Mouse (Mus musculus) midbrain, embryonic 14.5 days (tissue): ENCODE results near the gene Mto1. TPM values are rescaled to one million over a fixed set of nuclear protein-coding genes. Genes with fewer than 3 reads are reported as not detected.

Experiments
- ATAC-seq: fragments of 200-750 bp; cut with Nextera tagmentation; 2 replicates; pipeline ENCODE4 v1.8.0; 2017; ENCODE audit warnings: moderate number of reproducible peaks, moderate library complexity; ENCODE audit not compliant: low FRiP score, low TSS enrichment
- DNase-seq: peaks from one replicate; pipeline ENCODE4 v3.0.0-alpha.2; 2015
- H3K27ac ChIP-seq: fragments of 300-500 bp; sonication (generic); replicated peaks from 2 replicates; pipeline ENCODE4 v1.5.1; 2014; ENCODE audit warnings: mild to moderate bottlenecking, low read depth, low read length, moderate library complexity
- H3K27me3 ChIP-seq: fragments of 300-500 bp; sonication (generic); 2 replicates; pipeline ENCODE4 v1.6.1; 2014; ENCODE audit warnings: low read length, control low read depth, mixed read lengths; ENCODE audit not compliant: control insufficient read depth, insufficient read depth
- H3K36me3 ChIP-seq: fragments of 300-500 bp; sonication (generic); 2 replicates; pipeline ENCODE4 v1.6.1; 2014; ENCODE audit warnings: low read length, control low read depth; ENCODE audit not compliant: control insufficient read depth, insufficient read depth
- H3K4me1 ChIP-seq: fragments of 300-500 bp; sonication (generic); 2 replicates; pipeline ENCODE4 v1.6.1; 2014; ENCODE audit warnings: mild to moderate bottlenecking, antibody characterized with exemption, low read length, control low read depth; ENCODE audit not compliant: control insufficient read depth, insufficient read depth
- H3K4me2 ChIP-seq: fragments of 300-500 bp; sonication (generic); 2 replicates; pipeline ENCODE4 v1.6.1; 2014; ENCODE audit warnings: mild to moderate bottlenecking, low read length, moderate library complexity
- H3K4me3 ChIP-seq: fragments of 300-500 bp; sonication (generic); replicated peaks from 2 replicates; pipeline ENCODE4 v1.5.1; 2014; ENCODE audit warnings: low read depth, low read length
- H3K9ac ChIP-seq: fragments of 300-500 bp; sonication (generic); replicated peaks from 2 replicates; pipeline ENCODE4 v1.6.1; 2014; ENCODE audit warnings: mild to moderate bottlenecking, low read length, moderate library complexity
- H3K9me3 ChIP-seq: fragments of 300-500 bp; sonication (generic); 2 replicates; pipeline ENCODE4 v1.6.1; 2016; ENCODE audit warnings: low read length, control low read depth, mixed read lengths; ENCODE audit not compliant: control insufficient read depth
- WGBS: fragments of 180-500 bp; shearing (Covaris S2); extraction: QIAGEN DNeasy Blood & Tissue Kit; methylation state at CpG from one replicate; pipeline ENCODE4 v1.1.7; 2014; 5-methylcytosine and 5-hydroxymethylcytosine counted together
- polyA plus RNA-seq: library from polyadenylated mRNA; unstranded; fragments of >200 nt; fragmentation: Nextera tagmentation; extraction: Ambion mirVana; gene quantifications from 2 replicates; pipeline ENCODE4 v1.2.1, GENCODE M21; 2014

Mto1 gene
- polyA plus RNA-seq, 1 experiment from 2014 or later = 27.4 TPM

DNA sequence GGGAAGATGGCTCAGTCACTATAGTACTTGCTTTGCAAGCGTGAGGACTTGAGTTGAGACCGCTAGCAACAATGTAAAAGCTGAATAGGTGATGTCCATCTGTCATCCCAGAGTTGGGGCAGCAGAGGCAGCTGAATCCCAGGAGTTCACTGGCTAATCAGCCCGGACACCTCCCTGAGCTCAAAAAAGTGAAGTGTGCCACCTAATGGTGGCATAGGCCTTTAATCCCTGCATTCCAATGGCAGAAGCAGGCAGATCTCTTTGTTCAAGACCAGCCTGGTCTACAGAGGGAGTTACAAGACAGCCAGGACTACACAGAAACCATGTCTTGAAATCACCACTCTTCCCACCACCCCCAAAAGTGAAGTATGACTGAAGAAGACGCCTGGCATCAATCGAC, 15.5 kb upstream of the Mto1 start:
- DNase-seq (no peak), ATAC-seq (no peak)
- Histone ChIP-seq H3K36me3 (no peaks in the 10 kb centered on the region), H3K4me2 (no peak overlapping the region), H3K4me1 (no peaks in the 10 kb centered on the region), H3K4me3 (no peak overlapping the region), H3K9me3 (no peaks in the 10 kb centered on the region), H3K9ac (no peak overlapping the region), H3K27ac (no peak overlapping the region), H3K27me3 (no peaks in the 10 kb centered on the region)
- WGBS = 89% methylated on average over 5 of the region's 5 CpGs

DNA sequence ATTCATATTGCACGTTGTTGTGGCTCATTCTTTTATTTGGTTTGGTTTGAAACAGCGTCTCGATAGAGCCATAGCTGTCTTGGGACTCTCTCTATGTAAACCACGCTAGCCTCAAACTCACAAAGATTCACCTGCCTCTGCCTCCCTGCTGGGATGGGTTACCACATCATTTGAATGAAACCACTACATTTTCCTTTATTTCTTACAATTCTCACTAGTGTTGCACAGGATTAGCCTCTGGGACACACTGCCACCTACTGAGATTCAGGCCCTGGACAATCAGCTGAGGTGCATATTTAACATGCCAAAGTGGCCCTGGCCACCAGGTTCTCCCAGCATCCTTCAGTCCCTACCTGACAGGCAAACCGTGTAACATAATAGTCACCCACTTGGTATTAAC, 8.6 kb upstream of the Mto1 start:
- ATAC-seq (no peak), DNase-seq (no peak)
- Histone ChIP-seq H3K36me3 (no peaks in the 10 kb centered on the region), H3K27me3 (peaks cover 51% of the 10 kb centered on the region), H3K4me3 (no peak overlapping the region), H3K9ac (no peak overlapping the region), H3K27ac (no peak overlapping the region), H3K4me1 (peaks cover 7% of the 10 kb centered on the region), H3K4me2 (no peak overlapping the region), H3K9me3 (no peaks in the 10 kb centered on the region)
- 67% methylated on average over 5 of the region's 5 CpGs for WGBS

DNA sequence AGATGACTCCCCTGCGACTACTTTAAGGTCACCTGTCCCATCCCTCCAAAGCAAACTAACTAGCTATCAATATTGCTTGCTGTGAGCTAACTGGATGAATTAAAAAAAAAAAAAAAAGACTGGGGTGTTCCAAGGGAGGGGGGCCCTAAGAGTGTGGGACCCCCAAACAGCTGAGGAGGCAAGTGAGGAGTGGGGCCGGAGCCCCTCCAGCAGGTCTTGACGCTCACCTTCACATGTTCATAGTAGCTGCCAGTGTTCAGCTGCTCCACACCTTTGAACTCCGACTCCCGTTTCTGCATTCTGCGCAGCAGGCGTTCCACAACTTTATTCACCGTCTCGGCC, 5.8 kb upstream of the Mto1 start:
- H3K9me3 ChIP-seq = no peaks in the 10 kb centered on the region
- no peak for DNase-seq
- H3K27me3 ChIP-seq = peaks cover 64% of the 10 kb centered on the region
- no peak overlapping the region; the same call in 1 of the 2 replicates for H3K9ac ChIP-seq
- H3K4me1 ChIP-seq = peaks cover 7% of the 10 kb centered on the region
- no peaks in the 10 kb centered on the region for H3K36me3 ChIP-seq
- no peak overlapping the region for H3K27ac ChIP-seq
- H3K4me2 ChIP-seq = peak overlapping the region; percentile 58
- H3K4me3 ChIP-seq = peak overlapping the region; percentile 37
- WGBS = 3% methylated on average over 9 of the region's 9 CpGs
- ATAC-seq = no peak

DNA sequence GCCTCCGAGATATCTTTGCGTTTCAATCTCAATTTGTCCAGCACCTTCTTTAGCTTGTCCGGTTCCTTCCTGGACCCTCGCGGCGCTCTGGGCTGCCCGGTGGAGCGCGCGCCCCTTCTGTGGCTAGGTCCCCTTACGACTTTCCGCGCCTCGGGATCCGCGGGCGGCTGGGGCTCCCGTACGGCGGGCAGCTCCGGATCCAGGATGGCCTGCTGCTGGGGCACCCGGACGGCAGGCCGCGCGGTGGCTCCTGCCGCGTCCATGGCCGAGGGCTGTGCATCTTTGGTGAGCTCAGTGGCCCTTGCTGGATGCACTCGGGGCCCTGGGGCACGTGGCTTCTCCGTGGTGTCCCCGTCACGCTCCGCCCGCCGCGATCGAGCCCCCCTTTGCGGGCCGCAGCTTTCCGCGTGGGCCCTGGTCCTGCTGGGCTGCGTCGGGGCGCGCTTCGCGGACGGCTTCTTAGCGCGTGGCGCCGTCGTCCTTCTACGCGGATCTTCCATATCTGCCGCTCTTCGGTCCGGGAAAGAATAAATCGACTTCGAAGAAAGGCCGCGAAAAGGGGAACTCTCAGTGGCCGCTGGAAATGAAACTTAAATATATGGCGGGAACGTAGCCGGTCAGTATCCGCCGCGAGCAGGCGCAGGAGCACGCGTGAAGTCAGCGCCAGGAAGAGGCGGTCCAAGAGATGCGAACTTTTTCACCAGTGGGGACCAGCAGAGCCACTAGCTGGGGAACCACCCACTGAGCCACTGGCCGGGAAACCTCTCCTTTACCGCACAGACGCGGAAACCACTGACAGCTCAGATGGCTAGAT, 5.2 kb upstream of the Mto1 start, which contains the start of gene Cgas:
Gene Cgas (minus strand): TSS at position 659 of the 814 bp plus-strand sequence.
- DNase-seq (peak; percentile 51), ATAC-seq (no peak; the same call in 1 of the 2 replicates)
- H3K4me1 ChIP-seq = peaks cover 7% of the 10 kb centered on the region
- H3K36me3 ChIP-seq = no peaks in the 10 kb centered on the region
- H3K9me3 ChIP-seq = no peaks in the 10 kb centered on the region
- H3K4me2 ChIP-seq = peak within 1 kb of the TSS; percentile 58
- H3K9ac ChIP-seq = peak within 1 kb of the TSS; percentile 37; the same call in 1 of the 2 replicates
- H3K27ac ChIP-seq = no peak within 1 kb of the TSS
- peak within 1 kb of the TSS; percentile 37 for H3K4me3 ChIP-seq
- WGBS = 1% methylated on average over 81 of the region's 81 CpGs
- H3K27me3 ChIP-seq = peaks cover 64% of the 10 kb centered on the region

DNA sequence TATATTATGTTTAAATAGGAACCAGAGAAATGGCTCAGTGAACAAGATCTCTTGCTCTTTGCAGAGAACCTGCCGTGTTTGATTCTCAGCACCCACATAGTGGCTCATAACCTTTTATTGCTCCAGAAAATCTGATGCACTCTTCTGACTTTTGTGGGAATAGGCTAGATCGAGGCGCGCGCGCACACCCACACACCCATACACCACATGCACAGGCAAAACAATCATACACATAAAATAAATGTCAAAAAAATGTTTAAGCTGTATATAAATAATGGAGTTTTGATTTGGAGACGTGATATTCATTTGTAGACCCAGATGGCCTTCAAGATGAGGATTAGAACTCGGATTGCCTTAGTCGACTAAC, 419 bp upstream of the Mto1 start:
- H3K27ac ChIP-seq = no peak overlapping the region
- WGBS = 29% methylated on average over 9 of the region's 9 CpGs
- H3K4me1 ChIP-seq = peaks cover 12% of the 10 kb centered on the region
- DNase-seq = no peak
- H3K4me3 ChIP-seq = peak overlapping the region; percentile 94
- H3K36me3 ChIP-seq = peaks cover 20% of the 10 kb centered on the region
- peak overlapping the region; percentile 59 for H3K4me2 ChIP-seq
- H3K9ac ChIP-seq = peak overlapping the region; percentile 32; the same call in 1 of the 2 replicates
- H3K9me3 ChIP-seq = no peaks in the 10 kb centered on the region
- H3K27me3 ChIP-seq = peaks cover 32% of the 10 kb centered on the region
- ATAC-seq = peak; percentile 9; the same call in 1 of the 2 replicates

DNA sequence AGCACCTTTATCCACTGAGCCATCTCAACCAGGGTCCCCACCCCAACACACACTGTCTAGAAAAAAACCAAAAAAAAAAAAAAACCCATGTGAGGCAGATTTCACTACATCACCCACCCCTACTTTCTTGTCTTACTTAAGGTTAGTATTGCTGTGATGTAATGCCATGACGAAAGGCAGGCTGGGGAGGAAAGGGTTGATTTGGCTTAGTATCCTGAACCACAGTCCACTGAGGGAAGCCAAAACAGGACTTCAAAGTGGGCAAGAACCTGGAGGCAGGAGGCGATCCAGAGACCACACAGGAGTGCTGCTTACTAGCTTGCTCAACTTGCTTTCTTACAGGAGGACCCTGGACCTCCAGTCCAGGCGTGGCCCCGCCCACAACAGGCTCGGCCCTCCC, 2.4 kb downstream of the Mto1 start:
- WGBS = 83% methylated on average over 5 of the region's 5 CpGs
- Histone ChIP-seq H3K9ac (no peak overlapping the region), H3K27me3 (peaks cover 6% of the 10 kb centered on the region; the same call in 1 of the 2 replicates), H3K4me1 (peaks cover 9% of the 10 kb centered on the region), H3K4me2 (no peak overlapping the region), H3K36me3 (peaks cover 40% of the 10 kb centered on the region), H3K27ac (no peak overlapping the region), H3K4me3 (no peak overlapping the region), H3K9me3 (no peaks in the 10 kb centered on the region)
- DNase-seq = no peak
- no peak for ATAC-seq

DNA sequence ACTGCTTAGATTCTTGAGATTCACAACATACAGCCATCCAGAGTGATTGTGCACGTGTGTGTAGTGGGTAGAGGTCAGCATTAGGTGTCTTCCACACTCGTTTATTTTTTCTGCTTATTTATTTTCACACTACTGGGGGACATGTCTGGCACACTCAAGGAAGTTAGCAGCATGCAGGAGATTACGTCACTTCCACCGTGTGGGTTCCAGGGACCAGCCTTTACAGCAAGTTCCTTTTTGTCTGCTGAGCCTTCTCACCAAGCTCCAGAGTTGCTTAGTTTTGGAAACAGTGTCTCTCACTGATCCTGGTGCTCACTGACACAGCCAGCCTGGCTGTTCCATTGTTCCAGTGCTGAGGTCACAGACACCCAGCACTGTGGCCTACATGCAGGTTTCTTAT, 3.4 kb downstream of the Mto1 start:
- peaks cover 9% of the 10 kb centered on the region for H3K4me1 ChIP-seq
- WGBS = 87% methylated on average over 4 of the region's 4 CpGs

DNA sequence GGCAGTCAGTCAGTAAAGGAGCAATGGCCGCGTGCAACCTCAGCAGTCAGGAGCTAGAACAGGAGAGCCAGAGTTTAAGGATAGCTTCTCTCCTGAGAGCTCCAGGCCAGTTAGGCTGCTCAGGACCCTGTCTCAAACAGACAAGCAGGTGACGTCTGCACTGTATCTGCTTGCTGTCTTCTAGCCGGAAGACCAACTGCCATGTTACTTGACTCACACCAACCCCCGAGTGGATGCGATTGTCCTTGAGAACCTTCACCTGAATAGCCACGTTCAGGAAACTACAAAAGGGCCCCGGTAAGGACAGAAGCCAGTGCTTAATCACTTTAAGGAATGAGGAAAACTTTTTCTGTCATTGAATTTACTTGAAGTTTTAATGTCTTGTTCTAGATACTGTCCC, 9.0 kb downstream of the Mto1 start:
- H3K4me3 ChIP-seq = no peak overlapping the region
- no peak overlapping the region for H3K27ac ChIP-seq
- peaks cover 59% of the 10 kb centered on the region for H3K36me3 ChIP-seq
- no peaks in the 10 kb centered on the region for H3K27me3 ChIP-seq
- no peak overlapping the region for H3K9ac ChIP-seq
- no peak for ATAC-seq
- DNase-seq = no peak
- 91% methylated on average over 8 of the region's 8 CpGs for WGBS
- H3K4me1 ChIP-seq = no peaks in the 10 kb centered on the region
- no peaks in the 10 kb centered on the region for H3K9me3 ChIP-seq
- H3K4me2 ChIP-seq = no peak overlapping the region

More for the DNA sequence above, 3.4 kb downstream of the Mto1 start:
- no peak for ATAC-seq
- Histone ChIP-seq H3K36me3 (peaks cover 40% of the 10 kb centered on the region), H3K4me2 (no peak overlapping the region), H3K27me3 (peaks cover 4% of the 10 kb centered on the region; the same call in 1 of the 2 replicates), H3K27ac (no peak overlapping the region), H3K9ac (no peak overlapping the region), H3K4me3 (no peak overlapping the region), H3K9me3 (no peaks in the 10 kb centered on the region)
- DNase-seq = no peak

DNA sequence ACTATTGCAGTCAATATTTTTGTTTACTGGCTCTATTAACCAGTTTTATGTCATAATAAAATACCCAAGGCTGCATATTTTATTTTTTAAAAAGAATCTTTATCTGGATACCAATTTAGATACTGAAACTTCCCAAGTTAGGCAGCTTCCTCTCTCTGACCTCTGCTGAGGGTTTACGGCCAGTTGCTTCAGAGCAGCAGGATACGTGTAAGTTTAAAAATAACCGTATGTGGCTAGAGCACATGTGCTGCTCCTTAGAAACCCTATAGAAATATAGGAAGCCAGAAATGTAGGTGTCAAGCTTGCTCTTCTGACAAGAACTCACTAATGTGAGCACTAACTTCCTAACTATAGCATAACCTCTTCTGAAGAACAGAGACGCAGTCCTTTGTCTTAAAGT, 15.3 kb downstream of the Mto1 start:
- Histone ChIP-seq H3K36me3 (peaks cover 74% of the 10 kb centered on the region), H3K27ac (no peak overlapping the region), H3K27me3 (no peaks in the 10 kb centered on the region), H3K9me3 (no peaks in the 10 kb centered on the region), H3K4me1 (no peaks in the 10 kb centered on the region), H3K9ac (no peak overlapping the region), H3K4me2 (no peak overlapping the region), H3K4me3 (no peak overlapping the region)
- 96% methylated on average over 4 of the region's 4 CpGs for WGBS
- no peak for ATAC-seq
- no peak for DNase-seq
